Mouse (Mus musculus): Measurements from ENCODE around the gene Vwa7.

GRCm38 (mm10) chr17:35029691-35030532 lies 13.5 kb downstream of the Vwa7 start:
- peak; percentile 80; the same call in 1 of the 2 replicates for TF ChIP-seq CTCF (IDR thresholded peaks at IDR 0.05; ENCODE audit: borderline replicate concordance, insufficient read depth, low read length)
- no peak for TF ChIP-seq POLR2A (IDR thresholded peaks at IDR 0.05; ENCODE audit: low read depth, low read length)
